Mouse (Mus musculus): Measurements from ENCODE around the gene Vwa5a.

Vwa5a gene

GRCm38 (mm10) chr9:38718102-38718501 lies at the start of gene Vwa5a:
Gene Vwa5a (plus strand): TSS chr9:38718268.
- peak; percentile 64 for DNase-seq

- no peak for DNase-seq
Measured at GRCm38 (mm10) chr9:38672887-38673286, 45.2 kb upstream of the Vwa5a start.

GRCm38 (mm10) chr9:38674501-38674900 lies 43.6 kb upstream of the Vwa5a start, which contains the start of gene Olfr918:
Gene Olfr918 (minus strand): TSS chr9:38674601.
- no peak for DNase-seq

GRCm38 (mm10) chr9:38718927-38719441 lies 916 bp downstream of the Vwa5a start:
- DNase-seq = peak; percentile 13

- DNase-seq = no peak
Measured at GRCm38 (mm10) chr9:38724044-38724443, 6.0 kb downstream of the Vwa5a start.

- no peak for DNase-seq
Measured at GRCm38 (mm10) chr9:38728218-38728617, 10.2 kb downstream of the Vwa5a start.

GRCm38 (mm10) chr9:38741408-38741807 lies 23.3 kb downstream of the Vwa5a start:
- no peak for DNase-seq

GRCm38 (mm10) chr9:38744619-38745315 lies 26.7 kb downstream of the Vwa5a start:
- no peak for DNase-seq

- no peak for DNase-seq
Measured at GRCm38 (mm10) chr9:38751999-38752398, 33.9 kb downstream of the Vwa5a start, which contains the start of gene Olfr920. Gene Olfr920 (plus strand): TSS chr9:38752299.

GRCm38 (mm10) chr9:38772768-38773167 lies 54.7 kb downstream of the Vwa5a start, which contains the start of gene Olfr921:
Gene Olfr921 (plus strand): TSS chr9:38773068.
- DNase-seq = no peak

GRCm38 (mm10) chr9:38792689-38793088 lies 74.6 kb downstream of the Vwa5a start:
- DNase-seq = no peak
